Mouse (Mus musculus) adrenal gland, adult (tissue): ENCODE results near the gene Nmt2.

ENCODE experiments used
- DNase-seq, 2 experiments: peaks; one replicate each; pipeline ENCODE4 v3.0.0; 2022 to 2023; ENCODE audit warnings: low spot score in 1 of 2; ENCODE audit not compliant: inconsistent age in 2 of 2

The Nmt2 gene

GRCm38 (mm10) chr2:3283602-3284472 is at the start of gene Nmt2:
Gene Nmt2, plus strand, starts transcription at chr2:3284212.
- peak; percentile 100 for DNase-seq

DNA sequence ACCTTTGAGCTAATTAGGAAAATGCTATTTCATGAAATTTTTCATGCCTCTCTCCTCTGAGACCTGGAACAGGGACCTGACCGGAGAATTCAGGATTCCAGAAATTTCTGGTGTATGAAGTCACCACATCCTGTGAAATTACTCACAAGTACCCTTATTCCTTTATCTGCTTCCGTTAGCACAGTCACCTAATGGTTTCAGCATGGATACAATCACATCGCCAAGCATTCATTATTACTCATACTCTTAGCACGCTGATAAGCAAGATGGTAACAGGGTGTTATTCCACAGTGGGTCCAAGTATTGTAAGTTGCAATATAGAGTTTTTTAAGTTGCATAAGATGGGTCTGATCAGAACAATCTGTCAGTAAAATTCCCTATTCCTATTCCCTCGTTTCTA is 44.8 kb upstream of the Nmt2 start:
- DNase-seq: no peak

GRCm38 (mm10) chr2:3244251-3244650 is 39.8 kb upstream of the Nmt2 start:
- peak in 1 of 2 experiments; percentile 53 for DNase-seq

DNA sequence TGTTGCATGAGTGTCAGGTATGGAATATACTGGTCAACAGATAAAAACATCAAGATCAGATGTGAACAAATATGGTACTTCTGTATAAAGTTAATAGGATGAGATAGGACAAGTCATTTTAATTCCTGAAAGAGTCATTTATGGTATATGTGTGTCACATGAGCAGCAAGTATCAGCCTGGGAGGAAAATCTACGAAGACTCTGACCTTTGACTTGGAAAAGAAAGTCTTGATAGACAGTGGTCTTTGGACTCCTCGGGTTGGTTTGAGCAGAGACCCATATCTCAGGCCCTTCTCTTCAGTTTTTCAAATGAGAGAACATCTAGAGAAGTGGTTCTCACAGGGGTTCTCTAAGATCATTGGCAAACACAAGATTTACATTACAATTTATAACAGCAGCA is 32.7 kb upstream of the Nmt2 start:
- DNase-seq: no peak

DNA sequence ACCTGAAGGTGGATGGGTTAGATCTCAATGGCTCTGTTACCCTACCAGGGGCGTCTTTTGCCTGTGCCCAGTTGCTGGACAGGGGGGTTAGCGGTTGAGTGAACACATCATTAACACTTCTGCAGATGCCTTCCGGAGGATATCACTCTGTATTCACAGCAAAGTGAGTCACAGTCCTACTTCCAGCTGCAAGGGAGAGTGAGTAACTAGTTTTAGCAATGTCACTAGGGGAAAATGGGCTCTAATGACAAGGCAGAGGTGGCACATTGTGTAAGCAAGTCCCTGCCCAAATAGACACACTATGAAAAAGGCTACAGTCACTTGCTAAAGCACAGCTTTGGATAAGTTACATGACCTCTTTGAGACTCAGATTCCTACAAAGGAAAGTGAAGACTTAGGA is 17.5 kb upstream of the Nmt2 start:
- no peak for DNase-seq

DNA sequence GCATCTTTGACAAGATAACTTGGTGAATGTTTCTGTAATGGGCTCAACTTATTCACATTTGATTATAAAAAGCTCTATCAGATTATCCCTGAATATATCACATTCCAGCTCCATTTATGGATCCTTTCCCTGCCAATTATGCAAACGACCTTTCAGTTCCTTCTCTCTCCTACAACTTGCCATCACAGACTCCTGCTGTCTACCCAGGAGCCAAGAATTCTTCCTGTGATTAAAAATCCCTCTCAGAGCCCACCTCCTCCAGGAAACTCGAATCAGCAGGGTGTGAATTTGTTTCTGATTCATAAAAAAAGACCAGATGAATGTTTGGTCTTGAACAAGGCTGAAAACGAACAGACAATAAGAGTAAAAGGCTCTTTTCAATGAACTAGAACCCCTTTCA is 16.1 kb upstream of the Nmt2 start:
- no peak for DNase-seq

DNA sequence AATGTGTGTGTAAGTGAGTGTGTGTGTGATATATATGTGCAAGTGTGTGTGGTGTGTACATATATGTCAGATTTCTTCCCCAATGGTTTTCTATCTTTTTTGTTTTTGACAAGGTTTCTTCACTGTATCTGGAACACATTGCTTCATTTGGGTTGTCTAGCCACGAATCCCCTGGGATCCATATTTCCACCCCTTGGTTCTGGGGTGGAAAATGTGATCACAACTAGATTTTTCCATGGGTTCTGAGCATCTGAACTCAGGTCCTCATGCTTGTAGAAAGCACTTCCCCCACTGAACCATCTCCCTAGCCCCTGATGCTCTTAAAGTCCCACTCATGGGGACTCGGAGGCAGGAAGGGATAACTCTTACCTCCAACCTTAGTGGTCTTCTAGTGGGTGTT is 10.7 kb upstream of the Nmt2 start:
- DNase-seq: no peak

- no peak for DNase-seq
These were observed 7.9 kb upstream of the Nmt2 start for GRCm38 (mm10) chr2:3276106-3276505.

GRCm38 (mm10) chr2:3277502-3277901 is 6.5 kb upstream of the Nmt2 start:
- DNase-seq: peak; percentile 53 to 80

- no peak for DNase-seq
These were observed 2.7 kb upstream of the Nmt2 start for GRCm38 (mm10) chr2:3281311-3281710.

- DNase-seq: peak; percentile 52 to 84
These were observed 978 bp upstream of the Nmt2 start for GRCm38 (mm10) chr2:3282866-3283601.

DNA sequence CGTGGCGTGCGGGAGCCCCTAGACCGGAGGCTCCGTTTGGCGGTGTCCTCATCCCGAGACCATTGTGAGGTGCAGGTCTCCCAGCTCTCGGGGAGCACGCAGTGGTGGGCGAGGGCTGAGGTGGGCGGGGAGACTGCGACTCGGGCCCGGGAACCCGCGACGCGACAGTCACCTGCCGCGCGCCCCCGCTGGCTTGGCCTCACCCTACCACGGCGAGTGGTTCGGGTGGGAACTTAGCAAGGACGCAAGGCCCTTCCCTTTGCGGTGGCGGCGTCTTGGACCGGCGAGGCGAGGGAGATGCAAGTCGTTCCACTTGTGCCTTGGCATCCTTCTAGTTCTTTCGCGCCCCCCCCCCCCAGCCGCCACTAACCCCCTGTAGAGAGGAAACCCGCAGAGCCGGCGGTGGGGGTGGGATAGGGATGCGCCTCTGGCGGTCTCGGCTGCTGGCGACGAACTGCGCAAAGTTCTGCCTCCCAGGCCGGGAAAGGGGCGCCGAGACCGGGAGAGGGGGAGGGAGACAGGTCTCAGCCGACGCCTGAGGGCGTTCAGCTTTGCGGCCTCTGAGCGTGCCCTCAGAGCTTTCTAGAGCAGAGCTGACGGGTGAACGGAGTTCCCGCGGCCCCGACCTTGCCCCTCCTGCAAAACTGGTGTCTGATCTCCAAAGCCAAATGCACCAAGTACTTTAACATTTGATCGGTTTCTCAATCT is 615 bp downstream of the Nmt2 start:
- DNase-seq: peak in 1 of 2 experiments; percentile 81

GRCm38 (mm10) chr2:3285181-3285530 is 1.1 kb downstream of the Nmt2 start:
- peak; percentile 49 to 85 for DNase-seq

DNA sequence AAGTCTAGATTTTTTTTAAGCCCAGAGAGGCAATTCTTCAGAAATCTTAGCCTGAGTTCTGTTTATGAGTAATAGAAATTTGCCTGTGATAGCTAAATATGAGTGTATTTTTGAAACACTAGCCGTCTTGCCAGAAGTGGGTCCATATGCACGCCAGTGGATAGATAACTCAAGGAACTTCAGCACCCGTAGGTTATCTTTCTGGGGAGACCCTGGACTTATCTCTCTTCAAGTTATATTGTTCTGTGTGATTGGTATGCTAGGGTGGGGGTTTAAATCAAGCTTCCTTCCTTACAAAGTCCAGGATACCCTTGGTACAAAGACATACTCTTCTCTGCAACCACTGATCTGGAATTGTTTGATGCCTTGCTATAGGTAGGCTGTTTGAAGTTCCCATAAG is 1.7 kb downstream of the Nmt2 start:
- no peak for DNase-seq

GRCm38 (mm10) chr2:3286243-3286642 is 2.2 kb downstream of the Nmt2 start:
- DNase-seq: no peak

DNA sequence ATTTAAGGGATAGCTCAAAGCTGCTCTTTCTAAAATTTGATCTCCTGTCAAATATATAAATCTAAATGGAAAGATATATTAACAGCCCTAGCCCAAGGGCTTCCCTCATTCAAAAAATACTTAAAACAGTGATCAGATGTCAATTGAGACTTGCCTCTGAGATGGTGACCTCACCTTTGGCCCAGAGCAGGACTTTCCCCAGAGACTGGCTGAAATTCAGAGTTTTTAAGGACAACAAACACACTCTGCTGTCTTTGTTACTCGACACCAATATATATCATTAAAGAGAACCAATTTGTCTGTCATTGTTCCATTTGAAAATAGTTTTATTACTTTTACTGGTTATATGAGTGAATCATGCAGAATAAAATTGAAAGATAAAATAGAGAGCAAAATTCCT is 5.6 kb downstream of the Nmt2 start:
- DNase-seq: no peak

DNA sequence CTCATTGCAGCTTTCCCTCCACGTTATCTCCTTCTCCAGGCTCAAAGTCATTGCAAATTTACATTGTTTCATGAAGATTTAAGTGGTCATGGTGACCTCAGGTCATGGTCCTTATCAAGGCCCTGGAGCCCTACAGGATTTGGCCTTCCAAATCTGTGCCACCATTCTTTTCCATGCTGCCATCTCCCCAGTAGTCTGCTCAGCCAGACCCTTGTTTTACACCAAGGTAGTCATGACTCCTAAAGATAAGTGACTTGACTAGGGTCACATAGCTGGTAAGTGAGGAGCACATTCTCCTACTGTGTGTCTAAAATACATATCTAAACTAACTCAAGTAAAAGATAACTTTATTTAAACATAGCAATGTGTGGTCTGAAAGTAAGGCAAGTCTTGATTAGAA is 8.2 kb downstream of the Nmt2 start:
- peak in 1 of 2 experiments; percentile 54 for DNase-seq

- DNase-seq: no peak
These were observed 11.8 kb downstream of the Nmt2 start for GRCm38 (mm10) chr2:3295826-3296225.

GRCm38 (mm10) chr2:3305426-3306025 is 21.5 kb downstream of the Nmt2 start:
- peak; percentile 79 to 91 for DNase-seq

- no peak for DNase-seq
These were observed 39.1 kb downstream of the Nmt2 start for GRCm38 (mm10) chr2:3323132-3323531.

DNA sequence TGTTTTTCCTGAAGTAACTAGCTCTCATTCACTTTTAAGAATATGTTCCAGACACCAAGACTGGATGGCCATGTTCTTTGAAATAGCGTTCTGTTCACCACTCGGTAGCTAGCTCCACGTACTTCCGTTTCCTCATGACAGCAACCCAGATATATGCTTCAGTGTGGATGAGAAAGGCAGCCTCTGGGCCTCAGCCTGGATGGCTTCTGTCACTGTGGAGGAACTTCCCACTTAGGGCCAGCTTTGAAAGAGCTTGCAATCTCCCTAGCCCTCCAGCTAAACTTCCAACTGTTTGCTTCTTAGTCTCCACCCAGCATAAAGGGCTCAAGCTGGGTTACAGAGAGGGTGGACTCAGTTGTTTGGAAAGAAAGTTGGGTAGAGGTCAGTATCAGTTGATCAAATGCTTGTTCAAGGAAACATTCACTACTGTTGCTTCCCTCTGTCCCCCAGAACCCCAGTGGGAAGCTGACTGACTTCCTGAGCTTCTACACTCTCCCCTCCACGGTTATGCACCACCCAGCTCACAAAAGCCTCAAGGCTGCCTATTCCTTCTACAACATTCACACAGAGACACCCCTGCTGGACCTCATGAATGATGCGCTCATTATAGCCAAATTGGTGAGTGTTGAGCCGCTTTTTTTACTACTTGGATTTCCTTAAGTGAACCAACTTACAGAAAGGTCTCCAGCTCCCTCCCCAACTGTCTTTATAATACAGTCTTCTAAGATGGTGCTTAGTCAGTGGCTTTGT is 40.5 kb downstream of the Nmt2 start:
- no peak for DNase-seq
